Mouse (Mus musculus): Measurements from ENCODE around the gene D10Wsu102e. TPM values are rescaled to one million over a fixed set of nuclear protein-coding genes. Genes with fewer than 3 reads are reported as not detected.
A peak's percentile ranks its signal among the peaks of the same experiment; 100 is the strongest.
"Not testable (repeated sequence)": the region's sequence is repeated elsewhere in the genome, so short reads cannot be mapped to it uniquely, and the experiment has no call there.

The D10Wsu102e gene
- total RNA-seq, 4 experiments from 2014 or later, result 0.57 to 0.72 (median 0.60) TPM

DNA sequence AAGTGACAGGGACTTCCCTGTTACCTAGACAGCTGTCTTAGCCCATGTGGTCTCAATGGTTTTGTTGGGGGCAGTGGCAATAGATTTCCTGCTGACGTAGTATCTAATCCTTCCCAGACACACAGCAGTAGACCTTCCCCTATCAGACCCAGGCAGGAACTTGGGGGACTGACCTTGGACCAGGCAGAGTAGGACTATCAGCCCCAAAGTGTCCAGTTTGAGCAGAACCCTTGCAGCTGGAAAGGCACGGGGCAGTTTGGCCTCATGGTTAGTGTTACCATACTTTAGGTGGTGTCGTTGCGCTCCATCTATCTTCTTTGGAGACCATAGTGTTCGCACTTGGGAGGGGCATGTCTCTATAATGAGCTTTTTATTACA, 13.7 kb upstream of the D10Wsu102e start:
- no peak for DNase-seq (ENCODE audit: low spot score)

DNA sequence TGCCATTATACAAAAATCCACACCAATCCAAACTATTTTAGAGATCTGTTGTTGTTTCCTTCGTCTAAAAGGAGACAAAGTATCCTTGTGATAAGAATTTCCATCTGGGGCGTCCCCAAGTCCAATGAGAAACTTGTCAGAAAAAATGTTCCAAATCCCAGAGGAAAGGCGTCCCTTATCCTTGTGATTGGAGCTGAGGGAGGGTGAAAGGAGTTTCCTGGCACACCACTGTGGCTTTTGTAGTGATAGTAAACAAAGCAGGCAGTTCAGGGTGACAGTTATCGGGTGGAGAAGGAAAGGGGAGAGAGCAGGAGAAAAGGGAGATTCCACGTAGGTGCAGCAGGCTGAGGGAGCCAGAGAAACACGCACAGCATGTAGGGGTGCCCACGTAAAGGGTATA, 12.5 kb upstream of the D10Wsu102e start:
- peak; percentile 45 for DNase-seq (ENCODE audit: low spot score)

DNA sequence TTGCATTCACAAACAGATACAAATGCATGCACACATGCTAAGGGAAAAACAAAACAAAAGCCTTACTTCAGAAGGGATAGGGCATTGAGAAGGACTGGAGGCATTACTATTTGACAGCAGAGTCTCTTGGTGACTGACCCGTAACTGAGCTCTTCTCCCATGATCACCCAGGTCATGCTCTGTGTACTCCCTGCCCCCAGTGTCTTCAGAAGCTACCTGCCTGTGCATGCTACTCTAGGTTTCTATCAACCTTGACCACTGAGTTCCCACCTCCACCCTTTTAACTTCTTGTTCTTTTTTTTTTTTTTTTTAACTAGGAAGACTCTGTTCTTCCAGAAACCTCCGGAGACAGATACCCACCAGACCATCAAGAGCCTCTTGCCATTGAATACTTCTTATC, 9.3 kb upstream of the D10Wsu102e start:
- DNase-seq (ENCODE audit: low spot score), result no peak

DNA sequence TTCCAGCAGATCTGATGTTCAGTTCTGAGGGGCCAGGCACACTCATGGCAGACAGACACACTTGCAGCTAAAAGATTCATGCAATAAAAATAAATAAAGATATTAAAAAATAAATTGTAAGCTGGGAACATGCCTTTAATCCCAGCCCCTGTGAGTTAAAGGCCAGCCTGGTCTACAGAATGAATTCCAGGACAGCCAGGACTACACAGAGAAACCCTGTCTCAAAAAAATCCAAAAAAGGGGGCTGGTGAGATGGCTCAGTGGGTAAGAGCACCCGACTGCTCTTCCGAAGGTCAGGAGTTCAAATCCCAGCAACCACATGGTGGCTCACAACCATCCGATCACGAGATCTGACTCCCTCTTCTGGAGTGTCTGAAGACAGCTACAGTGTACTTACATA, 8.2 kb upstream of the D10Wsu102e start:
- DNase-seq (ENCODE audit: low spot score), result not testable (repeated sequence)

DNA sequence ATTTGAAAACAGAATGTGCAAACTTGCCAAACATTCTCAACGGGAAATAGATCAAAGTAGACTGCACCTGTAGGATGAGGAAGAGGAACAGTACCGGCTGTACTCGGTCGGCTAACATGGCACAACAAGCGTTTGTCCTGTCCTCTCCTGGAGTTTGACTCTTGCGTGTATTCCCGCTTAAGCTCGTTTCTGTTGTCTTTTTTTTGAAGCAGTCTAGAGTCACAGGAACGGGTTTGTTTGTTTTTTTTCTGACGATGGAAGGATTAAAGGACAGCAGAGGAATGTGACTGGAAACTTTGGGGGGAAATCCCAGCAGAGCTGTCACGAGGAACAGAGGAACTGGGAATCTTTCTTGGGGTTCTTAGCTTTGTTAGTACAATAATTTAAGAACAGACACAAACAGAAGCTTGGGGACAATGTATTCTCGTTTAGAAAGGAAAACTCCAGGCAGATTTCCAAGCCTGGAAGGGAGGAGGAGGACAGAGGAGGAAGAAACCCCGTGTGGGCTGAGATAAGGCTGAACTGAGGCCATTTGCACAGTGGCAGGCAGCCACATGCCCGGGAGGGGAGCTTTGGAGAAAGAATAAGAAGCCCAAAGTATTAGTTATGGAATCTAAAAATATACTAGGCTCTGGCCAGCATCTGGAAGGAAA, 6.2 kb upstream of the D10Wsu102e start:
- DNase-seq (ENCODE audit: low spot score), result peak; percentile 74

DNA sequence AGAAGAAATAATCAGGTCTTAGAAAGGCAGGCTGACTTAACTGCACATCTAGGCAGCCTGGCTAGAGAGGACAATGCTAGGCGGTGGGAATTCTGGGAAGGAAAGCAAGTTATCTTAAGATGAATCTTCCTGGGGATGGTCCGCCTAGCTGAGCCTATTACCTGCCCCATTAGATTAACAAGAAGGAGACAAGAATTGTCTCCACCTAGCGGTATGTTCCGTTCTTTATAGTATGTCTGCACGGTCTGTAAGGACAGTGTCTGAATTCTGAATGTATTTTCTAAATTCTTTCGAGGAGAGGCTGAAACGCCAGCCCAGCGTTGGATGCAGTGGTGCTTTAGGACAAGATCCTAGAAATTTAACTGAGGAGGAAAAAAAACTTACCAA, 5.7 kb upstream of the D10Wsu102e start:
- DNase-seq (ENCODE audit: low spot score), result peak; percentile 35

DNA sequence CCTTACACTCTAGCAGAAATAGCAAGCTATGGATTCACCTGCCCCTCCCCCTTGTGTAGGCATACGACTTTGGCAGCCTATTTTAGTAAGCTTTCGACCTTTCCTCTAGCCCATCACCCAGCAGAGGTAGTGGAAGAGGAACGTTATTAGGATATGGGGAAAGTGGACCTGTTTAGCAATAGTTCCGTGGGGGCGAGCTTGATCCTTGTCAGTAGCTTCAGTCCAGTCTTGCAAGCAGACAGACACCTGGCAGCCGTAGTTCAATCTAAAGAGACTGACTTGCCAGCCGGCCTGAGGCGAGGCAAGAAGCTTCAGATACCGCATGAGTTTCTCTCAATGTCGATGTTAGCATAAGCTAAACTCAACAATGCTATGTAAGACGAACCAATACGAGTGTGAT, 3.6 kb upstream of the D10Wsu102e start:
- DNase-seq (ENCODE audit: low spot score), result no peak

DNA sequence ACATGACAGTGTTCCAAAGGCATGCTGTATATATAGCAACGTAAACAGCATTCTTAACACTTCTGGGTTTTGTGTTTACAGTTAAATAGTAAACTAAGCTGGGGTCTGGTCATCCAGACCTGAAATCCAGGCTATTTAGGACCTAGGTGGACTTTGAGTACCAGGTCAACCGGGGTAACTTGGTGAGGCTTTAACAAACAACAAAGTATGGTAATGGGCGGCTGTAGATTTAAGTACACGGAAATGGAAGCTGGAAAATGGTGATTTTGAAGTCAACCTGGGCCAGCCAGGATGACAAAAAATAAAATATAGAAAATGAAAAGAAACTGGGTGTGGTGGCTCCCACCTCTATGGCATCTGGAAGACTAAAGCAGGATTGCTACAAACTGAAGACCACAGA, 570 bp upstream of the D10Wsu102e start:
- no peak for DNase-seq (ENCODE audit: low spot score)

DNA sequence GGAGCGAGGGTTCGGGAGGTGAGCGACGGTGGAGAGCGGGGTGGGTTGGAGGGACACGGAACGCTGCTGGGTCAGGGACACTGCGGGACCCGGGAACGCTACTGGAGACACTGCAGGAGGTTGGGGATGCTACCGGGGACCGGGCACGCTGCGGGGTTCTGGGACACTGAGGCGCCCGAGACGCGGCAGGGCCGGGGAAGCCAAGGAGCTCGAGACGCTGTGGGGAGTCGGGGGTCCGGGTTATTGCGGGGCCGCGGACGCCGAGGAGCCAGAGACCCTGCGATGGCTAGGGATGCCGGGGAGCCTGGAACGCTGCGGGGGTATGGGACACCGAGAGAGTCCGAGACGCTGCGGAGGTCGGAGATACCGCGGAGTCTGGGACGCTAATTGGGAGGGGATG, 335 bp downstream of the D10Wsu102e start:
- DNase-seq (ENCODE audit: low spot score), result peak; percentile 22

DNA sequence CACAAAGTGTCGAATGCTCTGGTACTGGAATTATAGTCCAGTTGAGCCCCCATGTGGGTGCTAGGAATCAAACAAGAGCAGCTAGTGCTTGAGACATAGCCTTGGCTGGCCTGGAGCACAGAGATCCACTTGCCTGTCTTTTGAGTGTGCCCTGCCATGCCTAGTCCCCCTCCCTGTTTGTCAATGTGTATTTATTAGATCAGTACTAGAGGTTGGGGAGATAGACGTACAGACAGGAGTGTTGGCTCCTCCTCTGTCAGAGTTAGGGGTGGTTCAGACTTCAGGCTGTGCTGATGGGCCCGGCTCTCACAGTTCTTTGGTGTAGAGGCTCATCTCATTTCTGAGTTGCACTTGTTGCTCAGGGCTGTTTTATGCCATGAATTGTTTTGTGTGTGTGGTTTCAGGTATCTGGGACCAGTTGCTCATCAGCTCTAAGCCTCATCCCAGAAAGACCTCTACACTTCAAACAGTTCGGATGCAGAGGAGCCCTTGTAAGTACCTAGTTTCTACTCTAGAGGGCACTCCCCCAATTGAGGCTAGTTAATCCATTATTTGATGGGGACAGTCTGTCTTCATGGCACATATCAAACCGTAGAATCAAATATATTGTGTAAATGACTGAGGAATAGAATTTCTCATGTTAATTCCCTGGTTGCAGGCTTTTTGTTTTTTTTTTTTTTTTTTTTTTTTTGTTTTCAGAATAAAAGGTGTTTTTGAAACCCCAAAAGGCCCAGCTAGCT, 1.8 kb downstream of the D10Wsu102e start:
- peak; percentile 31 for DNase-seq (ENCODE audit: low spot score)

DNA sequence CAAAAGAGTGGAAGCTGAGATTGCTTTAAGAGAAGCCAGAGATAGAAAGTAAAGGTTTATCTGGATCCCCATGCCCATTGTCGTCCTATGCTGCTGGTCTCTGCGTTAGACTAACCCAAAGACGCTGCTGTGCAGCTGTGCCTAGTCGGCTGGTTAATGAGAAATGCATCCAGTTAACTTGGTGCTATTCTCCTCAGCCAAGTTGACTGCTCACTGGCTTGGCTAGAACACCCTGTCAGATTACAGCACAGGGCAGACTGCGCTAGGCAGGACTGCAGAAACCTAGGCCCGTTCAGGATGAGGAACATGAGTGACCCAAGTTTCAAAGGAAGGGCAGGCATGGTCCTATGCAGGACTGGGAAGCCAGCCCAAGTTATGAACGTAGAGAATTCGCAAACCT, 3.4 kb downstream of the D10Wsu102e start:
- no peak for DNase-seq (ENCODE audit: low spot score)

DNA sequence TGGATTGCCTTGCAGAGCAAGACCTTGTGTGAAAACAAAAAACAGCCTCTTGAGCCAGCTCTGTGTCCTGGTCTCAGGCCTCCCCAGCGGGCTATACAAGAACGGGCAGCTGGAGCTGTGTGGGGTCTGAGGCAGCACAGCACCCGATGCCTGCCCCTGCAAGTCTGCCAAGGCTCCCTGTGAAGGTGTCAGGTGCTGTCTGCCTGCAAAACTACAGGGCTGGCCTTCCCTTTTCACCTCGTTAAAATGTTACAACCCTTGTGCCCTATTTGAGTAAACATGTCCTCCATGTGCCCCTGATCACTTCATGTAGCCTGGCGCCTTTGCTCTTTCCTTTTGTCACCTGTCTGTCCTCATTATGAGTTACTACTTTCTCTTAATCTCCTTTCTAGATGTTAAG, 8.9 kb downstream of the D10Wsu102e start:
- no peak for DNase-seq (ENCODE audit: low spot score)

DNA sequence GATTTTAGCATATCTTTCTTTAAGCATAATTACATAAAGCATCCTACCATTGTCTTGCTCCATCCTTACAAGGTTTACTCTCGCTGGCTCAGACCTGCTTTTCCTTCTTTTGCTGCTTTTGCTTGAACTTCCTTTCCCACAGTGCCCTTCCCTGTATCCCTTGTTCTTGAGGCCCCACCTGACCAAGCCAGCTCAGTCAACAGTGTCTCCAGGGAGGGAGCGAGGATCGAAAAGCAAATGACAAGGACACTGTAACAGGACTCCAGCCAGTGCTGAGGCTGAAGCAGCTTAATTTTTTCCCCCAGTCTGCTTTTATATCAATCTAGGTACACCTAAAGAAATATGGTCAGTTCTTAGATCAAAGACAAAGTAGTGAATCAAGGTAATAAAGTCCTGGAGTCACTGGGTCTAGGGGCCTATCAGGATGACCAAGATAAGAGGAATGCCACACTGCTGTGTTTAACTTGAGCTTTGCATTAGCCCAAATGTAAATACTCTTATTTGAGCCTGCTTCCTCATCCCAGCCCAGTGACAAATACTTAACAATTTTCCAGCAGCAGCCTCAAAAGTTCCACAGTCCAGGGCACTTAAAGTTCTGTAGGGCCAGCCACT, 14.1 kb downstream of the D10Wsu102e start:
- DNase-seq (ENCODE audit: low spot score), result no peak

DNA sequence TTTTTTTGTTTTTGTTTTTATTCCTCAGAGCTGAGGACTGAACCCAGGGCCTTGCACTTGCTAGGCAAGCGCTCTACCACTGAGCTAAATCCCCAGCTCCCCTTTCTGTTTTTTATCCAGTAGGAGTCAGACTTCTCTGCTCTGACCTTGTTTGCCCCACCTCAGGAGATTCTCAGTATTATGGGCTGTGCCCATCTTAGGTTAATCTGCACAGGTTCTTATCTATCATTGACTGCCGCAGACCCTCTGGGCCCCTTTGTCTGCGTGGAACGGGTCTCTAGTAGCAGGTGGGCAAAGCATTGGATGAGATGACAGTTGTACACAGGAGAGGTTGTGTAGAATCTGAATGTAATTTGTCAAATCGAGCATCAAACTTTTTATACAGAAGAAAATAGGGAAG, 15.4 kb downstream of the D10Wsu102e start:
- not testable (repeated sequence) for DNase-seq (ENCODE audit: low spot score)

DNA sequence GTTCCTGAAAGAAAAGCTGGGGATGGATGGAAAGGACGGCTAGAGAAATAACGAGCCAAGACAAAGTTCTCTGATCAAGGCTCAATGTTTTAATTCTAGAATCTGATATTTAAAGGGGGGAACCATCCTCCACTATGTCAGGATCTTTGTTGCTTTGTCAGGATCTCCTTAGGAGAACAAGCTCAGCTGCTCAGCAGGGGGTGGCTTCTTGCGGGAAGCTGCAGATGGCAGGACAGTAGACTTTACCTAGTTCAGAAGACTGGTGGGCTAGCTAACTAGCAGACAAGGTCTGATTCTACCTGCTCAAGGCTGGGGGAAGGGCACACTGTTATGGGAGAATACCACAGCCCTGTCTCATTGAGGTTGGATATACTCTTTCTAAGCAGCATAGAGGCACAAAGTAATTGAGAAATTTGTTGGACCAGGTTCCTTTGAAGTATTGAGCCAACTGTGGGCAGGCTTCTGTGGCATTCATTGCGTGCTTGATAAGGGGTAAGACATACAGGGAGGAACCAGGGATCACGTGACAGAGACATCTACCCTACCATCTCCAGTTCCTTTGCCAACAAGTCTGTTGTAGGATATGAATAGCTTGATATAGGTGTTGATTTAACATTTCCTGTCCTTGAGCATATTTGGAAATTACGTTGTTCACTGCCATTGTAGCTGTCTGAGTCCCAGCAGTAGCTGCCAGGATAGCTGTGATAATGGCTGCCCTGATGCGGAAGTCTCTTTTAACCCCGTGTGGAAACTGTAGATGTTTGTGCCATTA, 17.1 kb downstream of the D10Wsu102e start:
- DNase-seq (ENCODE audit: low spot score), result no peak

DNA sequence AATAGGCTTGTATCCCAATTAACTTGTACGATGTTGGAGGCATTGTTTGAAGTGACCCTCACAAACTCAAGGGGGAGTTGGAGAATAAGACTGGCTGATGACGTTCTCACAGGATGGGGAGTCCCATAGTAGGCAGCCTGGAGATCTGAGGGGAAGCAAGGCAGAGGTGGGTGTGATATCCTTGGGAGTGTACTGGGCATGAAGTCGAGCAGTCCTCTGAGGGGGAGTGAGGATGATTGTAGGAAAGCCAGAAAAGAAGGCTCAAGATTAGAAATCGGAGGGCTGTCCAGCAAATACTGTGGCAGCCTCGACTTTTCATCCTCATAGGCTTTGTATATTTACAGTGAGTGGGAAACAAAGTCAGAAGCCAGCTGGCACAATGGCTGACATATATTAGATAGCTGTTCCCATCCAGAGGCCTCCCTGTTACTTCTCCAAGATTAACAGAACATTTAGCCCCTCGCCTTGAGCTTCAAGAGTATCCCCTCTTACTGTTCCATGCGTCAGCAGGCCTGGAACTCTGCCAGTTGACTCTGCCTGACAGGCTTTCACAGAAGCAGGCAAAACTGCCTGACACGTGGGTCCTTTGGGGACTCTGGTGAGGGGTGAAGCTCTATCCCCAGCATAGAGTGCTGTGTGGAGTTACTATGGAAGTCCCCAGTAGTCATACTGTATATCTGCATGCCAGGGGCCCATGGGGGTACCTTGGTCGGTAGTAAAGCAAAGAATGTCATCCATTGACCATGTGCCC, 18.2 kb downstream of the D10Wsu102e start:
- no peak for DNase-seq (ENCODE audit: low spot score)

DNA sequence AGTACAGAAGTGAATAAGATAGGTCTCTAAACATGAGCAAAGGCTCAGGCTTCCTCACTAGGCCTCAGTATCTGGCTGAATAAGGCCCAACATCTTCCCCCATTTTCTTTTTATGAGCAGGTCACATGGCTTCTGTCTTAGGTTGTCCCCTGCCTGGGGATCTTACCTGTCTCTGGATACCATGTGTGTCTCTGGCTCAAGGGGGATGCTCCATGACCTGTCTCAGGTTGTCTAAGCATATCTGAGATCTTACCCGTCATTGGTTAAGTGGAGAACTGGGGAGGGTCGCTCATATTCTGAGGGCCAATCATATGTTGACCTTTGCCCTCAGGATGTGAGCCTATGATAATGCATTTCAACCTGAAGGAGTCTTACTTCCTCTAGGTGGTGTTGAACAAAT, 20.5 kb downstream of the D10Wsu102e start:
- no peak for DNase-seq (ENCODE audit: low spot score)

DNA sequence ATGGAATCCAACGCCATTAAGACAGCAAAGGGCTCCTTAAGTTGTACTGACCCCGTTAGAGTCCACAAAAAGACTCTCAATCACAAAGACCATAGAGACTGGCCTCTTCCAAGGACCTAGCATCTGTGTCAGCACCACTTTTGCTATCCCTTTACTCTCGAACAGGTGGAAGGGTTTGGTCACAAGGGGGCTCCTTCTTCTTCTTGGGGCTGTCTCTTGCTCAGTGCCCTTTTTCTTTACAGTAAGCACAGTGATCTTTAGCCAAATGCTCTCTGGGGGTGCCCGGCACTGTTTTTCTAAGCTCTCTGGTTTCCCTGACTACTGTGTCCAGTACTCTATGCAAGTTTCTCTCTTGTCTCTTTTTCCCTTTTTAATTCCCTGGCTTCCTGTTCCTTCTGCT, 22.5 kb downstream of the D10Wsu102e start:
- DNase-seq (ENCODE audit: low spot score), result no peak

DNA sequence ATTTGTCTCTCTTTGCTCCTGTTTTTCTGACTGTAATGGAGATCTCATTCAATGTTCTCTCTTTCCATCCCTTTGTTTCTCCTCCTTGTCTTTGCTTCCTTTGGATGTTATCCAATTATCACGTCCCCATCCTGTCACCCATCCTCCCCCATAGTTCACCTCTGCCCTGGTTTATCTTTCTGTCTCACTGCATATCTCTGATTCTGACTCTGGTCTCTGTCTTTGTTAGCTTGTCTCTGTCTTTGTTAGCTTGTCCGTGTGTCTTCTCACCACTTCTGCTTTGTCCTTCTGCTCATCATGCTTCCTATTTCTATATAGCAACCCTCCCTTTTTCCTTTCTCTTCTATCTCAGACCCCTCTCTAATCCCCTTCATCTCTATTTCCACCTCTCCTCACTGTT, 23.0 kb downstream of the D10Wsu102e start:
- no peak for DNase-seq (ENCODE audit: low spot score)

DNA sequence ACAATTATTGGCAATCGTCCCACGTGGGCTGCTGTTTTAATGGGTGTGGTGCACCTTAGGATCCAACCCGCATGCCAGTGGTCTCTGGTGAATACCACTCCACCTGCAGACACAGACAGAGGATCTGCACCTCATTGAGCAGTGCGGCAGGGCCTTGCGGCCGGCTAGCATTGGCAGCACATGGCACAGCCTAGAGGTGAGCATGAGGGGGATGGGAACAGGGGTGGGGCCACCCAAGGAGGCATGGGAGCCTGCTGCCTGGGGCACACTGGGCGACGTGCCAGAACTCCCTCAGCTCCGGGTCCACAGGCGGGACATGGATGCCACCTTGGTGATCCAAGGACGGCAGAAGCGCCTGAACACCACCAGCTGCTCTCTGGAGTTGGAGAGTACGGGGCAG, 23.8 kb downstream of the D10Wsu102e start:
- no peak for DNase-seq (ENCODE audit: low spot score)

DNA sequence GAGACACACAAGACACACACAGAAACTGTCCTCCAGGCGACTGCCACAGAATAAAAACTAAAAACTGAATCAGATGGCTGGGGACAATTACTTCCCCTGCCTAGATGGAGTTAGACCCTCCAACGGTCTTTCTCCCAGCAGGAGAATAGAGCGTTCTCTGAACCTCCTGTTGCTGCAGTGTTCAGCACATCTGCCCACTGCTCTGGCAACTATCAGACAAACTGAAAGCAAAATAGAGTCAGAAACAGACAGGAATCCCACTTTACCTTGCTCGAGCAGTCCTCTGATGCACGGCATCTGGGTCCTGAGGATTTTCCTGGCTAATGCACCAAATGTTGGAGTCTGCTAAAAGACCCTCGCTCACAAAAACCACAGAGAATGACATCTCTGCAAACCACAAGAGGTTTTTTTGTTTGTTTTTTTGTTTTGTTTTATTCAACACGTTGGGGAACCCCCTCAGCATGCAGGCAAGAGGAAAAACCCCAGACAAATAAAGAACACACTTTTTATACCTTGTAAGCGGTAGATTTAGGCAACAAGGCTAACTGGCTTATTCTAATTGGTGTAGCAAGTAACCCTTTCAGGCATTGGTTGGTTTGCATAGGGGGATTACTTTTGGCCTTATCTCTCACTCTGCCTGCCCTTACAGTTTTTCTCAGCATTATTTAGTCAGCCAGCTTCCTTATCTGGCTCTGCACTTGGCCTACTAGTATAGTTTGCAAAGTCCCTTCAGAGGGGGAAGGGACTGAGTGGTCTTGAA, 24.6 kb downstream of the D10Wsu102e start:
- no peak for DNase-seq (ENCODE audit: low spot score)
